Mouse (Mus musculus): ENCODE results near the gene Ctnnd1.
"Not testable (repeated sequence)": the region's sequence is repeated elsewhere in the genome, so short reads cannot be mapped to it uniquely, and the experiment has no call there.

Ctnnd1 gene

DNA sequence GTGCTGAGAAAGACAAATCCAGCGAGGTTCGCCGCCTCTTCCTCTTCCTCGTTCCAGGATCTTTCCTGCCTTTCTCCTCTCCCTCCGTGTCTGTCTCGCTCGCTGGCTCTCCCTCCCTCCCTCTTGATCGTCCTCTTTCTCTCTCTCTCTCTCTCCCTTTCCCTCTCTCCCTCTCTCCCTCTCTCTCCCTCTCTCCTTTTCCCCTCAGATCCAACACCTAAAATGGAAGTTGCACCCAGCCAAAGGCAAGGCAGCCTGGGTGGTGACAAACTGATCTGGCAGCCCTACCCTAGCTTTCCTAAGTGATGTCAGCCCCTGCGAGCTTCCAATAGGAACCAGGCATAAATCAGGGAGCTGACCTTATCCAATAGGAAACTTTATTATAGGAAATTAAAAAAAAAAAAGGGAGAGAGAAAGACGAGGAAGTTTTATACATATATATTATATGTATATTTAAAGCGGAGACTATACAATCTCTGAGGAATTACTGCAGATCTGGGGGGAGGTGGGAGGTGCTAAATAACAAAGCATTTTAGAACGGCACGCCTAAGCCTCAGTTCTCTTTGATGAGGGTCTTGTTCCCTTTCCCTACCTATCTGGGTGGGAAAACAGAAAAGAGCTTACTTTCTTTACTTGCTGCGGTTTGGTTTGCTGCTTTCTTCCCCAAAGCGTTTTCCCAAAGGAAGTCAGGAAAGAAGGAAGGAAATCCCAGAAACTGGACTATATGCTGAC lies at the start of gene Ctnnd1:
Ctnnd1 (minus strand) TSS at position 302 of the 732 bp plus-strand sequence.
- DNase-seq, result peak; percentile 81 to 86

DNA sequence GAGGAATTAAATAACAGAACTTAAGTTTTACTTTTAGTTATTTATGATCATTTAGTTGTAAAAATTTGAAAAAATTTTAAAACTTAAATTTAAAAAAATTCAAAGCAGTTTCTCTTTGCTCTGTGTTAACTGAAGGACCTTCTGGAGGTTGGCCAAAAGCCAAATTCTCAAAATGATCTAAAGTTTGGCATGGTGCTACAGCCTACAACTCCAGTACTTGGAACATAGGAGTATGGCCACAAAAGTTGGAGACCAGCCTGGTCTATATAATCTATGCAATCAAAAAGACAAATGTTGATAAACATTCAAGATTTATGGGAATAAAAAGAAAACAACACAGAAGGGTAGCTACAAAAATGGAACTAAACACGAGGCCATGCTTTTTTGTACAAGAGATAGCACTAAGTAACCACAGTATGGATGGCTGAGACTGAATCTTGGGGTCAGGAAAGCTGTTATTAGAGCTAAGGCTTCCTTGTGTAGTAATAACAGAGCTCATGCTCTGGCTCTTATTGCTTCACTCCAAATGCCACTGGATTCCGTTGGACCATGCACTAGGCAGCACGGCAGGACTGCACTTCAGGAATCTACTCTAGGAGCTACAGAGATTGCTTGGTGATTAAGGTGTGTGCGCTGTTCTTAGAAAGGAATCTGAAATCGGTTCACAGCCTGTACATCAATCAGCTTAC lies 44.6 kb upstream of the Ctnnd1 start:
- no peak for DNase-seq

DNA sequence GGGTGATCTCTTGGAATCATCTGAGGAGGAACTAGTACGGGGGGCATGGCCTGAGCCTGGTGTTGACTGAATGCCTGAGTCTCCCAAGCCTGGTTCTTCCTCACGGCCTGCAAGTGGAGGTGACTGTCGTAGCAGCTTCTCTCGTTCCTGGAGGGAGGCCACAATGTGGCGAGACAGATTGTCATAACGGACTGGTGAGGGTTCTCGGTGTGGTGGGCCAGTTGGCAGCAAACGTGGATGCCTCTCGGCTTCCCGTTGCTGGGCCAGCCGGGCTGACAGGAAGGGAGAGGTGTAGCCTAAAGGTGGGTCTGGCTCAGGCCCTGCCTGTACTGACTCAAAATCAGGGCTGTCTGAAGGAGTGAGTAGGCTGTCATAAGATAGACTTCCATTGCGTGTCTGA lies 39.5 kb upstream of the Ctnnd1 start:
- DNase-seq, result peak; percentile 30 to 48

DNA sequence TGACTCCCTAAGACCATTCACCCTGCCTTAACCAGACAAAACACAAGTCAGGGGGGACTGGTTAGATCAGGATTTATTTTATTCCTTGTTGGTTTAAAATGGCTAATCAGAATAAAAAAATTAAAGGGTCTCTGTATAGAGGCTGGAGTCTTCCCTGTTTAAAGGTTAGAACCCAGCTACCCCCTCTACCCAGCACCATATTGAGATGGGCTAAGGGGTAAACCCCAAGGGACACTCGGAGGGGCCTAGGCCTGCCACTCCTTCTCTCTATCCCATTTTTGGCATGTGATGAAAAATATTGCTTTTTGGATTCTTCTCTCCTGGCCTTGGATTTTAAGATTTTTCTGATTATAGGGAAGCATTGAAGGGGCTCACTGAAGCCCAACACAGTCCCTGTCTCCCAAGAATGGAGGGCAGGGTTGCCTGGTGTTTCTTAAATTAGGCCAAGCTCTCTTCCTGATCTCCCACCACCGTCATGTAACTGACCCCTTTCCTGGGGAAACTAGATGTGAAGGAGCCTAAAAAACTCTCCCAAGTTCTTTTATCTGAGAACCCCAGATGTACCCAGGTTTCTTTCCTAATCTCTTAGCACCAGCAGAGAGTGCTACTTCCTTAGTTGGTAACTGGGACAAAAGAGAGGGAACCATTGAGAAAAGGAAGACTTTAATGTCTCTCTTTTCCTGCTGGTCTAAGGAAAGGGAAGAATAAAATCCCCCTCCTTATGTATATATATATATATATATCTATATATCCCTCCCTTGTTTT lies 37.7 kb upstream of the Ctnnd1 start:
- DNase-seq, result no peak

DNA sequence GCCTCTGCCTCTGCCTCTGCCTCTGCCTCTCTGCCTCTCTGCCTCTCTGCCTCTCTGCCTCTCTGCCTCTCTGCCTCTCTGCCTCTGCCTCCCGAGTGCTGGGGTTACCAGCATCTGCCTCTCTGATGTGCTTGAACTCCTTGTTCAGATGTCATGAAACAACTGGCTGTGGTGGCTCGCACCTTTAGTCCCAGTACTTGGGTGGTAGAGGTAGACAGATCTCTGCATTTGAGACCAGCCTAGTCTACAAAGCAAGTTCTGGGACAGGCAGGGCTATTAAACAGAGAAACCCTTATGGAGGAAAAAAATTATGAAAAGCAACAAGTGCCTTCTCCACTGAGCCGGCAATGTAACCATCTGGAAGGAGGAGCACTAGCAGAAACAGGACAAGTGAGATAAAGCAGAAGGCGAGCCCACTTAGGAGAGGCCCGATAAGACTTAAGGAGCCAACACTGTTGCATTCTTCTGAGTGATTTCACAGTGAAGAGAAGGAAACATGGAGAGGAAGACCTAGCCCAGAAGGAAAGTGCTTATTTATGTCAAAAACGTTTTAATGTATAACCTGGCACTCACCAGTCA lies 32.1 kb upstream of the Ctnnd1 start:
- DNase-seq, result no peak

DNA sequence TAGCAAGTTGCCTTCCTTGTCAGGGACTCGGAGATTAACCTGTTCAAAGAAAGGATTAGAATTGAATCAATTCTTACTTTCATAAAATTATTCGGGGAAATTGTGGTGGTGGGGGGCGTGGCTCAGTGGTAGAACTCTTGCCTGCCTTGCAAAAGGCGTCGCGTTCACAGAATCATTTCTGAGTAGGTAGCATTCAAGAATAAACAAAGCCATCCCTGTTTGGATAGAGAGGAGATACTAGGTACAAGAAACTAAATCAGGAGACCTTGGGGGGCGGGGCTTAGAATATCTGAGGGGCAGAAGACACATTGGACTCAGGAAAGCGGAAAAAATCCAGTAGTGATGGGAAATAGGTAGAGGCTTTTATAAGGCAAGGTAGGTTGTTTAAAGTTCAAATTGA lies 28.5 kb upstream of the Ctnnd1 start, which contains the start of gene Tmx2:
Tmx2 (minus strand) TSS at position 125 of the 400 bp plus-strand sequence.
- DNase-seq, result no peak

DNA sequence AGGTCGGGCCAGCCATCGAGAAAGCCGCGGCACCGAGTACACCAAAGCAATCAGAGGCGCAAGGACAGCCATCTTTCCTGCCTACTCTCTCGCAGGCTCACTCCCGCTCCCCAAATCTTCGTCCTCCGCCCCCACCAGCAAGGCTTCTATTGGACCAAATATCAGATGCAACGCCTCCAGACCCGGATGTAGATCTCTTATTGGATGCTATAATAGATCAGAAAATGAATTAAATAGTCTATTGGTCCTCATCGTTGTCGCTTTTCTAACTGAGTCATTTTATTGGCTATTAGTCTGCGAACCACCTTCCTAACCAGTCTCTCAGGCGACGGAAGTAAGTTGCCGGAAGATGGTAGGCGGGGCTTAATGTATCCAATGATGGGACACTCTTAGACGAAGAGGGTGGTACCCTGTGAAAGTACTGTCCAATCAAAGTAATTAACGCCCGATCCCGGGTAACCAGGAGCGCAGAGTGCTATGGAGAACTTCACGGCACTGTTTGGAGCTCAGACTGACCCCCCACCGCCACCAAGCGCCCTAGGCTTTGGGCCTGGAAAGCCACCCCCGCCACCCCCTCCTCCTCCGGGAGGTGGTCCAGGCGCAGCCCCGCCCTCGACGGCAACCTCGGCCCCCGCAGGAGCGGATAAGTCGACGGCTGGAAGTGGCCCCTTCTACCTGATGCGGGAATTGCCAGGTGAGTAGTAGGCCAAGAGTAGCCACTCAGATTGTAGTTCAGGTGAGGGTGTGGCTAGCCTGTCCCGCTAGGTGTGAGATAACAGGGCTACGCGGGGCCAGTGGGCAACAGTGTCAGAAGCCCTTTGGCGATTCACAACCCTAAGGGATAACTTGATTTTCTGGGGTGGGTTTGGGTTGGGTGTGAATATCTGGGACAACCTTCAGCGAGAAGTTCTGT lies 27.7 kb upstream of the Ctnnd1 start, which contains the start of the genes Gm28635 and Med19:
Gm28635 (minus strand) TSS at position 74 of the 913 bp plus-strand sequence.
Med19 (plus strand) TSS at position 435 of the 913 bp plus-strand sequence.
- DNase-seq, result peak; percentile 87 to 92

DNA sequence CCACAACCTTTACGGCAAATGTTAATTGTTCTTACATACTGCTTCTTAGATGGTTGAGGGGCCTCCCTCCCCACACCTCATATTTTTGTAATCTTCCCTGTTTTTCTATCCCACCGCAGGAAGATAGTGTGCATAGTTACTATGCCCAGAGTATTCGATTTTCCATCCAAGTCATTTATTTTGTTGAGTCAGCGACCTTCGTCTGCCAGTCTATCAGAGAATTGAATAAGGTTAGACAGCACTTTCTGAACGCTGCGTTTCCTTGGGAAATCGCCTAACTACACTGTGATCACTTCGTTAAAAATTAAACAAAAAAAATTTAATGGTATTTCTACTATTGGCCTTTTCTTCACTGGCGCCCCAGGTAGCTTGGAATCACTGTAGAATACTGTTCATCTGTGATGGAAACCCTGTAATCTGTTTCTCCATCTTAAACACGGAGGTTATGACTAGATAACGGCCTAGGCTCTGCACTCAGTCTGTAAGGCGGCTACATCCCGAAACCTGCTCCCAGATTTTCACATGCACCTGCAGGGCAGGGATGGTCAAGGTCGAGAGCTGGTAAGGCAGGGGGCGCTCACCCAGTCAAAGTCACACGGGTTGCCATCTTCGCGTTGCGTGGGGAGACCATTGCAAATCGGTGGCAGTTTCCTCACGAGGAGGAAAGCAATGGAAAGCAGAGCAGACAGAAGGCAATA lies 26.9 kb upstream of the Ctnnd1 start:
- no peak for DNase-seq

DNA sequence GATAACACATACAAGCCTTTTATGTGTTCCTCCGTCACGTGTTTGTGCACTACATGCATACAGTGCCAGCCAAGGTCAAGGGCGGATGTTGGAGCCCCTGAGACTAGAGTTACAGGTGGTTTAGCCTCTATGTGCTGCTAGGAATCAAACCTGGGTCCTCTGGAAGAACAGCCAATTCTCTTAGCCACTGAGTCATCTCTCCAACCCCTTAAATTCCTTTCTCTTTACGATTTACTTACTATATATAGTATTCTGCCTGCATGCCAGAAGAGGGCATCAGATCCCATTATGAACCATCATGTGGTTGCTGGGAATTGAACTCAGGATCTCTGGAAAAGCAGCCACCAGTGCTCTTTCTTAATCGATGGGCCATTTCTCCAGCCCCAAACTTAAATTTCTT lies 21.0 kb upstream of the Ctnnd1 start:
- not testable (repeated sequence) for DNase-seq

DNA sequence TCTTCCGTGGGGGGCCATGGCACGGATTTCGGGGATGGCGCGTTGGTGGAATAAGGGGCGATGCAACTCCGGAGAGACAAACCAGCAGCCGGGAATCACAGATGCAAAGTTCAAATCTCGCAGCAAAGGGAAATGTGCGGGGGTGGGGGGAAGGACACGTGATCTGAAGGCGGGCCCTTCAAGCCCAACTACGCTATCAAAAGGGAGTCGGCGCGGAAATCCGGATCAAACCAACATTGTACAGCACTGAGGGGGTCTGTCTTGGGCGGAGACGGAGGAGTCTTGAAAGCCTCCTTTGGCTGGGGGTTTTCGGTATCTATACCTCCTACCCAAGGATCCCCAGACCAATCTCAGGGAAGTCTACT lies 20.0 kb upstream of the Ctnnd1 start, which contains the start of gene Selenoh:
Selenoh (minus strand) TSS at position 202 of the 365 bp plus-strand sequence.
- DNase-seq, result peak; percentile 76 to 77

DNA sequence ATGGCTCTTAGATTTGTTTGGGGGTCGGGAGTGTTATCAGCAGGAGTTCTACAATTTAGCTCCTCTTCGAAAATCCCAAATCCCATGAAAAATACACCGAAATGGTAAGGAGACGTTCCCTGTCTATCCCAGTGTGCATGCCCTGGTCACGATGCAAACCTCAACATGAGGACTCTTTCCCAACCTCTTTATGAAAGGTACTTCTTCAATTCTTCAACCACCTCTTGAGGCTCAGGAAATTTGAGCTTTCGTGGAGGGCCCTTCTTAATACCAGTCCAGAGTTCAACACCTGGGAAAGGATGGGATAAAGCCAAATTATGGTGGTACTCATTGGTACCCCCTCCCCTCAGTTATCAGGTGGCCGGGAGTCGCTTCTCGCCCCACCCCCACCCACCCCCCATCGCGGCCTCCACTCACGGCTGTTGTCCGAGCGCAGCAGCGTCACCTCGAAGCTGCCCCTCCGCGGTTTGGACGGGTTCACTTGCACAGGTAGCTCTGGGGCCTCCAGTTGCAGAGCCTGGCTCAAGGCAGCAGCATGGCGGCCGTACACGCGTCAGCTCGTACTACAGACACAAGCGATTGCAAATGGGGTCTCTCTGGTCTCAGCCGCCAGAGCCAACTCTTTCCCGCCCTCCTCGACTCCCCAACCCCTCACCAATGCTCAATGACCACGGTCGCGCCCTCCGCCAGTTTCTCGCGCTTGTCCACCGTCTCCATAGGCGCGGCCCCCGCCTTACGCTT lies 19.4 kb upstream of the Ctnnd1 start:
- peak; percentile 39 to 48 for DNase-seq

DNA sequence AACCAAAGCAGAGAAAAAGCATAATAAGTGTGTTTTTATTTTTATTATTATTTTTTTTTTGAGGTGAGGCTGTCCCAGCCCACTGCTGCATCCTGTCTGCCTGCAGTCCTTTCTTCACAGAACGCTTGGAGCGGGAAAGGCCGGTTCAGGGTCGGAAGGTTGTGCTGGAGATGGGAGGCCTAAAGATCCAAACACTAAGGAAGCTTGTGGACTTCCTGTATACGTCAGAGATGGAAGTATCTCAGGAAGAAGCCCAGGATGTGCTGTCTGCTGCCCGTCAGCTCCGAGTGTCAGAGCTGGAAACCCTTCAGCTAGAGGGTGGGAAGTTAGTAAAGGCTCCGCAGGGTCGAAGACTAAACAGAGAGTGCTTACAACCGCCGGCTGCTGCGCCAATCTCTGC lies 15.5 kb upstream of the Ctnnd1 start:
- no peak for DNase-seq

DNA sequence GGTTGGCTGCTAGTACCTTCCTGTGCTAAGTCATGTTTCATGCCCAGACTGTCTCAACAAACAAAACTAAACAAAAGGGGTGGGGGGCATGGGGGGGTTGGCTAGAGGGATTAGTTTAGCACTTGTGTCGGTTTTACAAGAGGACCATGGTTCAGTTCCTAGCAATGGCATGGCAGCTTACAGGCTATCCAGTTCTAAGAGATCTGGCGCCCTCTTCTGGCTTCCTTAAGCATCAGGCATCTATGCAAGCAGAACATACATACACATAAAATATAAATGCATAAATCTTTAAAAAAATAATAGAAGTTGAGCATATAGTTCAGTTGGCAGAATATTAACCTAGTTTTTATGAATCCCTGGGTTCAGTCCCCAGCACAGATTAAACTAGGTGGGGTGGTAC lies 12.3 kb upstream of the Ctnnd1 start:
- DNase-seq, result peak; percentile 28 to 38

DNA sequence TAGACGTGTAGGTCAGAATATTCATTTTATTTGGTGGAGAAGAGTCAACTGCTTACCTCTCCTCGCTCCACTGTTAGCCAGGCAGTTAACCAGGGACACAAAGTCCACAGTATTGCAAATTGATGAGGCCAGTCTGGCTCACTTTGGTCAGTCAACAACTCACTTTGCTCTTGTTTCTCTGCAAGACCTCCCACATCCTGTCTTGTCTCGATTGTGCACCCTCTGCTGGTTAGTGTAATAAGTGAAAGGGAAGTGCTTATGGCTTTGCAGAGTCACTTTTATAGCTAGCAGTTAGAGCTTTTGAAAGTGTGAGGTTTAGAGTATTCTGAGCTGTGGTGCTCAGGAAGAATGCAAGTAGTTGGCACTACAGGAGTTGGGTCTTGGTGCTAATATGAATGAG lies 9.7 kb upstream of the Ctnnd1 start:
- no peak for DNase-seq

DNA sequence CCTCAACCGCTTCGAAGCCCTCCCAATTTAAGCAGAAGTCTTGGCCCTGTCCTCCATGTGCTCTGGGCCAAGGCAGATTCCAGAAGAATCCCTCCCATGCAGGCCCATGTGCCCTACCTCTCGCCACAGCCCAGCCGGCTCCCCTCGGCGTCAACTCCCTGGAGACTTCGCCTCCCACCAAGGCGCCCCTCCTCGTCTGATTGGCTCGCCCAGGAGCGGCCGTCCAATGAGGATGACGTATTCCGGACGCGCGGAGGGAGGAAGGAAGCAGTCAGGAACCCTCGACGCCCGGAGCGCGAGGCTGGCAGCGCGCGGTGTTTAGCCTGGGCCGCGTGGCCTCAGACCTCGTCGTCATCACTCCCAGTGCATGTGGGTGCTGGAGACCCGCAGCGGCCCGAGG lies 8.2 kb upstream of the Ctnnd1 start, which contains the start of gene Btbd18:
Btbd18 (plus strand) TSS at position 274 of the 400 bp plus-strand sequence.
- DNase-seq, result no peak

DNA sequence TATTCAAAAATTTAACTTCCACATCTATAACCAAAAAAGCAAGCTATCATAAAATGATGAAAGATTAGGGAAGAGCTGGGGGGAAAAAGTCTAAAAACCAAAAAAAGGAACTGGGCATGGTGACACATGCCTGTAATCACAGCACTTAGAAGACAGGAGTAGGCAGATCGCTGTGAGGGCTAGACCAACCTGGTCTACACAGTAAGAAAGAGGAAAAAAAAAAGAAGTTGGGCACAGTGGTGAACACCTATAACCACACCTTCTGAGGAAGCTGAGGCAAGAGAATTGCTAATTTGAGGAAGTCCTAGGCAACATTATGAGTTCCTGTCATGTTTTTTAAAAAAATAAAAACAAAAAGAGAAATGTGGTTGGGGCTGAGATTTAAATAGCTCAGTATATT lies 5.3 kb upstream of the Ctnnd1 start:
- no peak for DNase-seq

DNA sequence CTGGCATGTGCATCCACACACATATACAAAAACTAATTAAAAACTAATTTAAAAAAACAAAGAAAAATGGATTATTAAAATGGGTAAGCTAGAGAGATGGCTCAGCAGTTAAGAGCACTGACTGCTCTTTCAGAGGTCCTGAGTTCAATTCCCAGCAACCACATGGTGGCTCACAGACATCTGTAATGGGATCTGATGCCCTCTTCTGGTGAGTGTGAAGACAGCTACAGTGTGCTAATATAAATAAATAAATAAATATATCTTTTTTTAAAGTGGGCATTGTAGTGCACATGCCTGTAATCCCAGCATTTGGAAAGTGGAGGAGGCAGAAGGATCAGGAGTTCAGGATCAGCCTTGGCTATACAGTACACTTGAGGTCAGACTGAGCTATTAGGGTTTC lies 2.8 kb upstream of the Ctnnd1 start:
- DNase-seq, result no peak

DNA sequence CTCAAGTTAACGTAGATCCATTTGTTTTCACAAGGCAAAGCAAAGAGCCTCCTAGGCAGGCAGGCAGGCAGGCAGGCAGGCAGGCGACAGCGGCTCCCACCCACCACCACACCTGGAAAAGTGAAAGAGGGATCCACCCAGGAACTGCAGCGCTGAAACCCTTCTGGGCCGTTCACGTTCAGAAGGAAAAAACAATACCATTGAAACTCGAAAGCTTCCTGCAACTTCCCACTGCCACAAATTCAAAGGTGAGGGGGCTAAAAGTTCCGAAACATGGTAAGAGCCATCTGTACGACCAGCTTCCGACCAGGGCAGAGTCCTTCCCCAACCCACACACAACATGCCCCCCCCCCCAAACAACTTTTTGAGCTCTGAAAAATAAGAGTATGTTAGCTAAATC lies 891 bp downstream of the Ctnnd1 start:
- peak in 1 of 2 experiments; percentile 15 for DNase-seq

DNA sequence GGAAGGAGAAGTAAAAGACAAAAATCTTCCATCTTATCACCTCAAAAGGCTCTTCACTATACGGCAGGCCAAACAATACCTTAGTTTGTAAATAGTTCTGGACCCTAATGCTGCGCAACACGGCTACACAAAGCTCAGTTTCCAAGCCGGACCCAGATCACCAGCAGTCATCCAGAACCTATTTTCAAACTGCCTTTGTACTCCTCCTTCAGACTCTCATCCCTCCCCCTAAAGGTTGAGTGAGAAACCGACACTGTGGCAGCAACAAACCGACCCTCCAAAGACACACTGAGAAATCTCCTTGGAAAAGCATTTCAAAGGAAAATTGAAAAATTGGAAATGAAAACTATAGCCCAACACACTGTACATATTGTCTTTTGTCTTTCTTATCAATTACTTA lies 2.2 kb downstream of the Ctnnd1 start:
- DNase-seq, result no peak

DNA sequence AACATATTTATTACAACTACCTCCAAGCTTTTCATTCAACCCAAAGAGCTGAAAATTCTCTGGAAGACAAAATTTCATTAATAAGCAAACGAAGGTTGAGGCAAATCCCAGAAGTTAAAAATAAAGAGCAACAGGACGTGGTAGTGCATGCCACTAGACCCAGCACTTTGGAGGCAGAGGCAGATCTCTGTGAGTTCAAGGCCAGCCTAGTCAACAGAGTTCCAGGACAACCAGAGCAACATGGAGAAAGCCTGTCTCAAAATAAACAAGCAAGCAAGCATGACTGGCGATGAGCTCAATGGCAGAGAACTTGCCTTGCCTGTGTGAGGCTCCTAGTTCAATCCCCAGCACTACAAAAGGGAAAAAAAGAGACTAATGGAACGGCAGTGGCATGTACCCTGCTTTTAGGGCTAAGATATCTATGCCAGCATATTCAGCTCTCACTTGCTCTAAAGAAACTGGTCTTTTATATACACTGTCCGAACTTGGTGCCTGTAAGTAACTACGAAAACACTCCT lies 3.5 kb downstream of the Ctnnd1 start:
- DNase-seq, result no peak
